Mouse (Mus musculus) E14TG2a.4 (cell line): Measurements from ENCODE around the gene Scfd2.

Source experiments
- H3K27me3 ChIP-seq: 2 replicates; pipeline ENCODE4 v1.6.1; 2014; ENCODE audit warnings: low read length, control low read depth; ENCODE audit not compliant: insufficient read depth
- H3K36me3 ChIP-seq: 2 replicates; pipeline ENCODE4 v1.6.1; 2014; ENCODE audit warnings: low read length, control low read depth; ENCODE audit not compliant: insufficient read depth
- H3K4me1 ChIP-seq: replicated peaks from 2 replicates; pipeline ENCODE4 v1.6.1; 2014; ENCODE audit warnings: low read depth, low read length, control low read depth
- H3K4me3 ChIP-seq: replicated peaks from 2 replicates; pipeline ENCODE4 v1.5.1; 2014; ENCODE audit warnings: mild to moderate bottlenecking, low read length
- H3K9me3 ChIP-seq: 2 replicates; pipeline ENCODE4 v1.6.1; 2014; ENCODE audit warnings: low read length, control low read depth
- CTCF ChIP-seq: conservative IDR thresholded peaks from 2 replicates; pipeline ENCODE4 v1.5.1; 2014; ENCODE audit warnings: low read length
- NANOG ChIP-seq: IDR thresholded peaks from 2 replicates; pipeline ENCODE4 v1.6.1; 2014; ENCODE audit warnings: borderline replicate concordance, low read length, mixed read lengths
- POU5F1 ChIP-seq: IDR thresholded peaks from 2 replicates; pipeline ENCODE4 v1.6.1; 2014; ENCODE audit warnings: low read length, borderline replicate concordance

Gene Scfd2

GRCm38 (mm10) chr5:74342557-74342956 is 189.0 kb downstream of the Scfd2 start:
- Histone ChIP-seq H3K27me3 (no peaks in the 10 kb centered on the region), H3K4me1 (no peaks in the 10 kb centered on the region), H3K4me3 (no peak overlapping the region), H3K36me3 (no peaks in the 10 kb centered on the region), H3K9me3 (no peaks in the 10 kb centered on the region)
- TF ChIP-seq NANOG (no peak), POU5F1 (no peak), CTCF (no peak)

- Histone ChIP-seq H3K36me3 (no peaks in the 10 kb centered on the region), H3K4me1 (no peaks in the 10 kb centered on the region), H3K9me3 (no peaks in the 10 kb centered on the region), H3K27me3 (no peaks in the 10 kb centered on the region), H3K4me3 (no peak overlapping the region)
- TF ChIP-seq NANOG, result no peak
- no peak for TF ChIP-seq CTCF
- no peak for TF ChIP-seq POU5F1
Measured at GRCm38 (mm10) chr5:74337491-74337890, 194.1 kb downstream of the Scfd2 start.

GRCm38 (mm10) chr5:74336780-74337179 is 194.8 kb downstream of the Scfd2 start:
- no peaks in the 10 kb centered on the region for H3K4me1 ChIP-seq
- H3K27me3 ChIP-seq, result no peaks in the 10 kb centered on the region
- no peak for TF ChIP-seq POU5F1
- TF ChIP-seq CTCF, result no peak
- no peak for TF ChIP-seq NANOG
- H3K4me3 ChIP-seq, result no peak overlapping the region
- H3K9me3 ChIP-seq, result no peaks in the 10 kb centered on the region
- H3K36me3 ChIP-seq, result no peaks in the 10 kb centered on the region

GRCm38 (mm10) chr5:74333258-74333657 is 198.3 kb downstream of the Scfd2 start:
- no peaks in the 10 kb centered on the region for H3K9me3 ChIP-seq
- H3K36me3 ChIP-seq, result no peaks in the 10 kb centered on the region
- TF ChIP-seq NANOG, result no peak
- TF ChIP-seq CTCF, result no peak
- no peak for TF ChIP-seq POU5F1
- H3K4me3 ChIP-seq, result no peak overlapping the region
- H3K4me1 ChIP-seq, result no peaks in the 10 kb centered on the region
- H3K27me3 ChIP-seq, result no peaks in the 10 kb centered on the region

- TF ChIP-seq NANOG (no peak), POU5F1 (no peak), CTCF (no peak)
- H3K9me3 ChIP-seq, result no peaks in the 10 kb centered on the region
- H3K36me3 ChIP-seq, result no peaks in the 10 kb centered on the region
- H3K27me3 ChIP-seq, result no peaks in the 10 kb centered on the region
- H3K4me3 ChIP-seq, result no peak overlapping the region
- H3K4me1 ChIP-seq, result no peaks in the 10 kb centered on the region
Measured at GRCm38 (mm10) chr5:74326228-74326627, 205.3 kb downstream of the Scfd2 start.

GRCm38 (mm10) chr5:74321010-74321746 is 210.4 kb downstream of the Scfd2 start:
- no peak overlapping the region for H3K4me3 ChIP-seq
- no peaks in the 10 kb centered on the region for H3K9me3 ChIP-seq
- no peaks in the 10 kb centered on the region for H3K4me1 ChIP-seq
- TF ChIP-seq CTCF, result no peak
- no peak for TF ChIP-seq NANOG
- no peak for TF ChIP-seq POU5F1
- no peaks in the 10 kb centered on the region for H3K27me3 ChIP-seq
- no peaks in the 10 kb centered on the region for H3K36me3 ChIP-seq

- TF ChIP-seq NANOG (no peak), POU5F1 (no peak), CTCF (no peak)
- H3K27me3 ChIP-seq, result no peaks in the 10 kb centered on the region
- H3K36me3 ChIP-seq, result no peaks in the 10 kb centered on the region; the same call in 1 of the 2 replicates
- H3K4me3 ChIP-seq, result no peak overlapping the region
- H3K4me1 ChIP-seq, result no peaks in the 10 kb centered on the region
- H3K9me3 ChIP-seq, result no peaks in the 10 kb centered on the region
Measured at GRCm38 (mm10) chr5:74319551-74319950, 212.0 kb downstream of the Scfd2 start.

GRCm38 (mm10) chr5:74317174-74317573 is 214.4 kb downstream of the Scfd2 start:
- H3K4me3 ChIP-seq, result no peak overlapping the region
- no peak for TF ChIP-seq POU5F1
- no peak for TF ChIP-seq NANOG
- no peak for TF ChIP-seq CTCF
- H3K36me3 ChIP-seq, result no peaks in the 10 kb centered on the region; the same call in 1 of the 2 replicates
- H3K27me3 ChIP-seq, result no peaks in the 10 kb centered on the region
- no peaks in the 10 kb centered on the region for H3K9me3 ChIP-seq
- no peaks in the 10 kb centered on the region for H3K4me1 ChIP-seq
